Mouse (Mus musculus) stomach, postnatal 0 days (tissue): ENCODE measurements around the gene Msi2.

Experiments
- CTCF ChIP-seq: IDR thresholded peaks from 2 replicates; pipeline ENCODE4 v1.5.1; 2016; ENCODE audit warnings: antibody characterized with exemption, low read depth, mild to moderate bottlenecking, moderate library complexity
- EP300 ChIP-seq: optimal IDR thresholded peaks from 2 replicates; pipeline ENCODE3; 2016; ENCODE audit warnings: antibody characterized with exemption

GRCm38 (mm10) chr11:88594804-88595611, 123.3 kb downstream of the Msi2 start:
- TF ChIP-seq CTCF (no peak), EP300 (no peak)
